Mouse (Mus musculus) brain, embryonic 14.5 days (tissue): ENCODE data around the gene Ovol2. TPM values are rescaled to one million over a fixed set of nuclear protein-coding genes. Genes with fewer than 3 reads are reported as not detected.

Source experiments
- DNase-seq: peaks from one replicate; pipeline ENCODE4 v3.0.0-alpha.2; 2011; ENCODE audit warnings: low read depth
- CTCF ChIP-seq: fragments of 200-500 bp; IDR thresholded peaks from 2 replicates; pipeline ENCODE4 v1.5.1; 2012; ENCODE audit warnings: inconsistent platforms, mild to moderate bottlenecking, moderate library complexity, borderline replicate concordance; ENCODE audit not compliant: insufficient read depth, insufficient read length; ENCODE audit errors: extremely low read depth
- POLR2A ChIP-seq: fragments of 200-500 bp; IDR thresholded peaks from 2 replicates; pipeline ENCODE4 v1.6.1; 2012; ENCODE audit warnings: mild to moderate bottlenecking, inconsistent platforms, borderline replicate concordance; ENCODE audit not compliant: poor library complexity, insufficient read depth, insufficient read length, severe bottlenecking; ENCODE audit errors: extremely low read depth
- polyA plus RNA-seq: library from polyadenylated mRNA; depleted of rRNA; stranded (reverse); fragments of >200 nt; gene quantifications from 2 replicates; pipeline ENCODE4 v1.2.3, GENCODE M21; 2012; rRNA removed

Gene Ovol2
- polyA plus RNA-seq, 1 experiment, result 0.34 TPM

DNA sequence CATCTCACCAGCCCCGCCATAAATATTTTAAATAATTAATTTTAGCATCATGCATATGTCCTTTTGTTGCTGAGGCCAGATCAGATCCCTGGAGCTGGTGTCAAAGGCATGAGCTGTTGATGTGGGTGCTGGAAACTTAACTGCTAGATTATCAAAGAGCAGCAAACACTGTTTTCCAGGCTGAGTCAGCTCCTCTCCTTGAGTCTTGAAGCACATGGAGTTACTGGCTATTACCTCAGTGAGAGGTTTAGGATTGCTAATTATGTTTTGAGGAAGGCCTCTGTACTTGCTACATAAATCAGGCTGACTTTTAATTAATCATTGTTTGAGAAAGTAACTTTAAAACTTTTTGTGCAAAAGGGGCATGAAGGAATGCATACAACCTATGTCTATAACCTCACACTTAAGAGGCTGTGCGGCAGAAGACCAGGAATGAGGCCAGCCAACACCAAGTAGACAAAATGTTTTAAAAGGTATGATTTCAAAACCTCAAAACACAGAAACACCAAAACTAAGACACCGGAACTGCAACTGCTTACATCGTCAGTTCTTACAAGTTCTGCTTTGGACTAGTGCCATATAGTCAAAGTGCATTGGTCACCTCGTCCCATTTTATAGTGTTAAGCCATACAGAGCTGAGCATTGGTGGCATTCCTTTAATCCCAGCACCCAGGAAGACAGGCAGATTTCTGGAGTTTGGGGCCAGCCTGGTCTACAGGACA lies 67.4 kb downstream of the Ovol2 start:
- TF ChIP-seq POLR2A, result no peak
- no peak for TF ChIP-seq CTCF
- DNase-seq, result no peak

GRCm38 (mm10) chr2:144262837-144263236 lies 69.1 kb downstream of the Ovol2 start:
- no peak for TF ChIP-seq CTCF
- TF ChIP-seq POLR2A, result no peak
- no peak for DNase-seq

Other genes starting within 250 kb of the Ovol2 start
- 6.4 and 6.6 TPM in 2 replicates for gene Mgme1, start 61.5 kb downstream of the Ovol2 start, polyA plus RNA-seq
- 66.8 and 67.9 TPM in 2 replicates for gene Snx5, start 61.2 kb downstream of the Ovol2 start, polyA plus RNA-seq
- gene Kat14, start 36.8 kb upstream of the Ovol2 start, polyA plus RNA-seq, result 29.5 and 31.6 TPM in 2 replicates
- gene Pet117, start 36.9 kb upstream of the Ovol2 start, polyA plus RNA-seq, result not detected in 2 replicates
- 8.9 and 15.4 TPM in 2 replicates for gene Dzank1, start 195.3 kb upstream of the Ovol2 start, polyA plus RNA-seq
- 21.8 and 23.9 TPM in 2 replicates for gene Polr3f, start 195.6 kb upstream of the Ovol2 start, polyA plus RNA-seq
- 32.2 and 32.9 TPM in 2 replicates for gene Rbbp9, start 218.7 kb upstream of the Ovol2 start, polyA plus RNA-seq
- gene Sec23b, start 224.1 kb upstream of the Ovol2 start, polyA plus RNA-seq, result 63.3 and 64.5 TPM in 2 replicates